Mouse (Mus musculus): ENCODE results near the gene Cox8b. TPM values are rescaled to one million over a fixed set of nuclear protein-coding genes. Genes with fewer than 3 reads are reported as not detected.
A peak's percentile ranks its signal among the peaks of the same experiment; 100 is the strongest.

The Cox8b gene
- 8,049 and 8,538 TPM in 2 replicates for polyA plus RNA-seq (2012; ENCODE audit: insufficient read depth, insufficient read length, missing spikeins)

DNA sequence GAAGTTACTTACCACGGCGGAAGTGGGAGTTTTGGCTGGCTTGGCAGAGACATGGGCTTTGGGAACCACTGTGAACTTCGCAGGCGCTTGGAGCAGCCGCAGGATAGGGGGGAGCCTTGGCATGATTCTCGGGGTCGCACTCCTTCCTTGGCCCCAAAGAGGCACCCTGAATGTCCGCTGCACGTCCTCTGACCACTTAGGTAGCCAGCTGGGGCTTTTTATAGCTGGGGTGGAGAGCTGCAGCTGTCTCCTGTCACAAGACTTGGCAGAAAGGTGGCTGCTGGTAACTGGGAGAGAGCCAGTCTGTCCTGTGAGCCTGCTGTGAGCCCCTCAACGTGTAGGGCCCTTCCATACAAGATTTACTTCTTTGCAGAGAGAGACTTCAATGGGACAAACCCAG, at the start of gene Cox8b:
Gene Cox8b (minus strand): TSS at position 227 of the 400 bp plus-strand sequence.
- Histone ChIP-seq H3K4me3 (ENCODE audit: insufficient read depth, low read depth, low read length) (peak within 1 kb of the TSS; percentile 70), H3K4me1 (ENCODE audit: control insufficient read depth, insufficient read depth, insufficient read length, low read length) (peaks cover 13% of the 10 kb centered on the region), H3K27ac (replicated peaks; ENCODE audit: low read depth, low read length) (peak within 1 kb of the TSS; percentile 93)

DNA sequence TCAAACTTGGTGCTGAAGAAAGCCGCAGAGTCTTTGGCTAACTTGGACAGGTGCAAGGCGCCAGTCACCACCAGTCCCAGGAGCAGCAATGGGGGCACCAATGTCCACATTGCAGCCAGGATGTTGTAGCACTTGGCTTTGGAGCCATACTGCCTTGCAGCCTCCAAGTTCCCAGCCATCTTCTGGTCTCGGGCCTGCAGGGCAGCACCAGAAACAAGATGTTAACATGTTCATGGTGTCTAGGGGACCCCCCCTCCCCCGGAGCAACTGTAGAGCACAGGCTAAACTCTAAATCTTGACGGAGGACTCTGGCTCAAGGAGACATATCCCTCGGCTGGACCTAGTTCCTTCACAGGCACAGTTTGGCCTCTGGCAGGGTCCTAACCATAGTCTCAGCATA, 49.0 kb upstream of the Cox8b start:
- H3K4me3 ChIP-seq (ENCODE audit: insufficient read depth, low read depth, low read length), result no peak overlapping the region
- no peak overlapping the region for H3K27ac ChIP-seq (replicated peaks; ENCODE audit: low read depth, low read length)
- peaks cover 37% of the 10 kb centered on the region for H3K4me1 ChIP-seq (ENCODE audit: control insufficient read depth, insufficient read depth, insufficient read length, low read length)

DNA sequence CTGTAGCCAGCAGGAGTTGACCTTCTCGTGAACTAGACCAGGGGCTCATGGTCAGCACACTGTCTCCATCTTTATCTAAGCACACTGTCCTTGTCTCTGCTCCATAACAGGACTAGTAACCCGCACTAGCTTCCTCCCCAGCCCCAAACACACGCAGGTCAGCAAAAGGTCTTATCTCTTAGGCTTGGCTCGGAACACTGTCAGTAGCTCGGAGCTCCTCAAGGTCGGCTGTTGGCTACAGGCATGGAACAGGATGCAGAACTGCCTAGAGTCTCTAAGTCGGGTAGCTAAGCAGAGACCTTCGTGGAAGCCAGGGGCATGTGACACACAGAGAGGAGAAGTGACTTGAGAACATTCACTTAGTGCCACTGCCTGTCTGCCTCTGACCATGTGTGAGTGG, 47.9 kb upstream of the Cox8b start:
- Histone ChIP-seq H3K4me3 (ENCODE audit: insufficient read depth, low read depth, low read length) (no peak overlapping the region), H3K27ac (replicated peaks; ENCODE audit: low read depth, low read length) (0 out of 2 replicates have a peak overlapping the region, but pooled peaks have one; percentile 12), H3K4me1 (ENCODE audit: control insufficient read depth, insufficient read depth, insufficient read length, low read length) (peaks cover 37% of the 10 kb centered on the region)

DNA sequence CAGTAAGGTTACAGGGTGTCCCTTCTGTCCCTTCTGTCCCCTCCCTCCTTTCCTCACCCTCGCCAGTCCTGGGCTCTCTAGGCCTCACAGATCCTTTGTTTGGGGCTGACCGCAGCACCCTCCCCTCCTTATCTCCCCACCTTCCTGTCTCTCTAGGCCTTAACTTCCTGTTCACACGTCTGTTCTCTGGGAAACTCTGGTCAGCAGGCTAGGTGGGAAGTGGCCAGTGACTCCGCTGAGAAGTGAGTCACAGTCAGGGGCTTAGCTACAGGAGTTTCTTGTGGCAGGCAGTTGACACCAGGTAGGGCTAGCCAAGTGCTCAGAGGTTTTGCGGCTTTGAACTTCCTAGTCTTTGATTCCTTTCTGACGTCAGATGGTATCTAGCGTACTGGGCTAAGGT, 46.7 kb upstream of the Cox8b start:
- Histone ChIP-seq H3K4me1 (ENCODE audit: control insufficient read depth, insufficient read depth, insufficient read length, low read length) (peaks cover 43% of the 10 kb centered on the region), H3K27ac (replicated peaks; ENCODE audit: low read depth, low read length) (peak overlapping the region; percentile 56), H3K4me3 (ENCODE audit: insufficient read depth, low read depth, low read length) (no peak overlapping the region)

DNA sequence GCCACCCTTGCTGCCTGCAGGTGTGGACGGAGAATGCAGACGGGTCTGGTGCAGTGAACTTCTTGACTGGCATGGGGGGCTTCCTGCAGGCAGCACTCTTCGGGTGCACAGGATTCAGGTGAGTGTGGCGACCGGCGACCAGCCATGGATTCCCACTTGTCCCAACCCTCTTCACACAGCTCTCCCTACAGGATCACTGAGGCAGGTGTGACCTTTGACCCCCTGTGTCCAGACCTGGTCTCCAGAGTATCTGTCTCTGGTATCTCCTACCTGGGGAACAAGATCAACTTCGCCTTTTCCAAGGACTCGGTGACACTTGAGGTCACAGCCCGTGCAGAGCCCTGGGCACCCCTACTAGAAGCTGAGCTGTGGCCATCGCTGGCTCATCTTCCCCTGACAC, 46.1 kb upstream of the Cox8b start:
- Histone ChIP-seq H3K27ac (replicated peaks; ENCODE audit: low read depth, low read length) (peak overlapping the region; percentile 56), H3K4me3 (ENCODE audit: insufficient read depth, low read depth, low read length) (no peak overlapping the region), H3K4me1 (ENCODE audit: control insufficient read depth, insufficient read depth, insufficient read length, low read length) (peaks cover 40% of the 10 kb centered on the region)

DNA sequence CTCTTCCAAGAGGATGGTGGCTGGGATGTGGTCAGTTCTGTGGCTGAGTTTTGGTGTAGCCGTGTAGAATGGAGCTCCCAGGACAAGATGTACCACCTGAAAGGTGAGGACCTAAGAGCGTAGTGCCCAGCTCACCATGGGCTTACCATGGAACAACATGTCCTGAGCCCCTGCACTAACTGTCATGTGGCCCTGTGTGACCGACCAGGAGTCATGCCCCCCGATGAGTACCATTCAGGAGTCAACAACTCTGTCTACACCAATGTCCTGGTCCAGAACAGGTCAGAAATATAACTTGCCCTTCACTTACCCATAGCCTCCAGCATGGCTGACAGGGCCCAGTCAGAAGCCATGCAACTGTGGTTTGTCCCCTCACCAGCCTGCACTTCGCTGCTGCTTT, 45.0 kb upstream of the Cox8b start:
- Histone ChIP-seq H3K4me3 (ENCODE audit: insufficient read depth, low read depth, low read length) (no peak overlapping the region), H3K4me1 (ENCODE audit: control insufficient read depth, insufficient read depth, insufficient read length, low read length) (peaks cover 31% of the 10 kb centered on the region), H3K27ac (replicated peaks; ENCODE audit: low read depth, low read length) (no peak overlapping the region)

DNA sequence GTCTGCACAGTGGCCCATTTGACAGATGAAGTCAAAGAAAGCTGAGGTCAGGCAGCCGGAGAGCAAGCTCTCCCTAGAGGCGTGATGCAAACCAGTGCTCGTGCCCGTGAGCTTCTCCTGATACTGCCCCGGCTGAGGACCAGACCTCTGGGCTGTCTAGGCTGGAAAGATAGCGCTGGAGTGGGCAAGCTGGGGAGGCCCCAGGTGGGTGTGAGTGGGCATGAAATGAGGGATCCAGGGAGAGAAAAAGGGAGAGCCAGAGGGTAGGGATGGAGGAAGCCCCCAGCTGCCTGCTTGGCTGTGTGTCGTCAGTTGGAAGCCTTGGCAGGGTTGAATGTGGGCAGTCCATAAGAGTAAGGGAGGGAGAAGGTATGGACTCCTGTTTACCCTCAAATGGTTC, 44.0 kb upstream of the Cox8b start:
- no peak overlapping the region for H3K27ac ChIP-seq (replicated peaks; ENCODE audit: low read depth, low read length)
- H3K4me3 ChIP-seq (ENCODE audit: insufficient read depth, low read depth, low read length), result no peak overlapping the region
- peaks cover 27% of the 10 kb centered on the region for H3K4me1 ChIP-seq (ENCODE audit: control insufficient read depth, insufficient read depth, insufficient read length, low read length)

DNA sequence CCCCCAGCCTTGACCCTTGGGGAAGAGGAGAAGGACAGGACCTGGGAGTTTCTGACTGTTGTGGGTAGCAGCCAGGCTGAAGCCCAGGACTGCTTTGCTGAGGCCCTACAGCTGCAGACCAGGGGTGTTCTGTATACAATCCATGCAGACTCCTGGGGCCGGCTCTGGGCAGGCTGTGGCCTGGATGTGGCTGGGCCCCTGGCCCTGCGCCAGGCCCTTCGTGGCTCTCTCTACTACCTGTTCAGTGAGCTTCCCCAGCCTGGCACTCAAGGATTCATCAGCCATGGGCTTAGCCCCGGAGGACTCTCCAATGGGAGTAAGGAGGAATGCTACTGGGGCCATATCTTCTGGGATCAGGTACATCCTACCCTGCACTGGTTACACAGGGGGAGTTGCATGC, 43.1 kb upstream of the Cox8b start:
- H3K27ac ChIP-seq (replicated peaks; ENCODE audit: low read depth, low read length), result 0 out of 2 replicates have a peak overlapping the region, but pooled peaks have one; percentile 99
- no peak overlapping the region for H3K4me3 ChIP-seq (ENCODE audit: insufficient read depth, low read depth, low read length)
- peaks cover 27% of the 10 kb centered on the region for H3K4me1 ChIP-seq (ENCODE audit: control insufficient read depth, insufficient read depth, insufficient read length, low read length)

DNA sequence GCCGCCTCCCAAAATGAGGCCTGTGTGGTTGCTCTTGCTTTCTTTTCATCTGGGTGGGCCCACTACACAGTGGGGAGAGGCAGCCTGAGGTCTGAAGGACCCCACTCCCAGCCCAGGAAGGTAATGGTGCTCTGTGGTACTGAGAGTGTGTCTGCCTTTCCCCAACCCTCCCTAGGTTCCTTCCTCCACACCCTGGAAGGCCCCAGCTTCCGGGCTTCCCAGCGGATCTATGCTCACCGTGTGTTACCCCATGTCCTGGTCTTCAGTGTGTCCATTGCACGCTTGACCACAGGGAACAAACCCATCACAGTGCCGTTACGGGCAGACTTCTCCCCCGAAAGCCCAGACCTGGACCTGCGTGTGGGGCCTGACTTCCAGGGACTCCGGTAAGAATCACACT, 42.6 kb upstream of the Cox8b start:
- peak overlapping the region; percentile 2; the same call in 1 of the 2 replicates for H3K4me3 ChIP-seq (ENCODE audit: insufficient read depth, low read depth, low read length)
- peaks cover 27% of the 10 kb centered on the region for H3K4me1 ChIP-seq (ENCODE audit: control insufficient read depth, insufficient read depth, insufficient read length, low read length)
- peak overlapping the region; percentile 99 for H3K27ac ChIP-seq (replicated peaks; ENCODE audit: low read depth, low read length)

DNA sequence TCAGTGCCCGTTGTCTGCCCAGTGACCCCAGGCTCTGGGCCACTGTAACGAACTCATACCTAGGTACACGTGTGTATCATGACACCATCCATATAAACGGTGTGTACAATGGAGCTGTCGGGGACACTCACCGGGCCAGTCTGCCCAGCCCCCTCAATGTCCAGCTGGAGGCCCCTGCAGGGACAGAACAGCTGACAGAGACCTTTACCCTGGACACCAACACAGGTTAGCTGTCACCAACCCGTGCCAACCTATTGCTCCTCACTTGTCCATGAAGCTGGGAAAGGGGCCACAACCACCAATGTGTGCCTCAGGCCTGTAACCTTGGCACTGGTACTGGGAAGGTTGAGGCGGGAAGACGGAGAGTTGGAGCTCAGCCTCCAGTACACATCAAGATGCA, 42.1 kb upstream of the Cox8b start:
- Histone ChIP-seq H3K27ac (replicated peaks; ENCODE audit: low read depth, low read length) (peak overlapping the region; percentile 99), H3K4me1 (ENCODE audit: control insufficient read depth, insufficient read depth, insufficient read length, low read length) (peaks cover 26% of the 10 kb centered on the region), H3K4me3 (ENCODE audit: insufficient read depth, low read depth, low read length) (peak overlapping the region; percentile 94)

DNA sequence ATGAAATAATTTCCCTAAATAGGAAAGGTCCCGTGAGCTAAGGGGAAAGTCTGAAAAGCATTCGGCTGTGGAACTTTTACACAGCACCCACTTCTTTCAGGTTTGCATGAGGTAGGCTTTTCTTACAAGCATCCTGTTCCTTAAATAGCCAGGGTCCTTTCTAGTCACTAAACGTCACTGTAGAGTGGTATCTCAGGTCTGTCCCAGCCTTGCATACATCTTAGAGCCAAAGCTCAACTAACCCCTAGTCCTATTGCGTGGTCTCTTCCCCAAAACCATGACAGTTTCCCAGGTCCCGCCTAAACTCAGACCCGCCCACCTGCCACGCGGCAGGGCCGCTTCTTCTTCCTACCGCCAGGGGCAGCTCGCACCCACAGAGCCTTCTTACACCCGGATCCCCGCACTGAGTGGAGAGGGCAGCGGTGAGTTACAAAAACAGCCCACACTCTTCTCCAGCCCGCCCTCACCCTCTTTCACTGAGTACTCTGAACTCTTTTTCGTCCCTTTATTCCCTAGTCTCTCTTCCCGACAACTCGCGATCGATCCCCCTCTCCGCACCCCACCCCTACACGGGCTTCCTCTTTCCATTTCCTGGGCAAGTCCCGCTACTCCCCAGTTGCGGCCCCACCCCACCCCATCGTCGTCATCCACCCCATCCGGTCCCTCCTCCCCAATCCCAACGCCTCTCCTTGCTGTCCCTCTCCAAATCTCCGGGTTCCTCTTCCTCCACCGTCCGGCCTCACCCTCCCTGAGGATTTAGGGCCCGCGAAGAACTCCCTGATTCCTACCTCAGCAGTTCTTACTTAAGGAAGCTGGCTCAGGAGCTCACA, 41.2 kb upstream of the Cox8b start, which contains the start of gene Pgghg:
Gene Pgghg (plus strand): TSS at position 170 of the 830 bp plus-strand sequence.
- Histone ChIP-seq H3K27ac (replicated peaks; ENCODE audit: low read depth, low read length) (peak within 1 kb of the TSS; percentile 100), H3K4me1 (ENCODE audit: control insufficient read depth, insufficient read depth, insufficient read length, low read length) (peaks cover 17% of the 10 kb centered on the region), H3K4me3 (ENCODE audit: insufficient read depth, low read depth, low read length) (peak within 1 kb of the TSS; percentile 94)

DNA sequence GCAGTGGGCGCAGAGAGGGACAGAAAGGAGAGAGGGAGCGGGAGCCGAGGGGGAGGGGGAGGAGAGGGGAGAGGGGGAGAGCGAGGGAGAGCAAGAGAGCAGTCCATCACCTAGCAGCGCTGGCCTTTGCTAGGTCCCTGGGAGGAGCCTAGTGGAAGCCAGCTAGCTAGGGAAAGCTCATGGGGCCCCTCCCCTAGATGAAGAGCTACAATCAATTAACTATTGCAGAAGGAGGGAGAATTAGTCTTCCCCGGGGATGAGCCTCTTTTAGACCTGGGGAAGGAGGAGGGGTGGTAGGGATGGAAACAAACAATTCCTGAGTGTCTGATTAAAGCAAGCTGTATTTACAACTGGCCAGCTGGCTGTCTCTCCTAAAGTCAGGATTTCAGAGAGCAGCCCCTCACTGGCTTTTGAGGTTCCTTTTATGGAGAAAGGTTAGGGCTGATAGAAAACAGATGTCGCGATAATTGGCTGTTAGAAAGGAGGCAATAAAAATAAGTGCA, 39.5 kb upstream of the Cox8b start:
- H3K4me3 ChIP-seq (ENCODE audit: insufficient read depth, low read depth, low read length), result no peak overlapping the region
- H3K4me1 ChIP-seq (ENCODE audit: control insufficient read depth, insufficient read depth, insufficient read length, low read length), result peaks cover 12% of the 10 kb centered on the region; the same call in 1 of the 2 replicates
- no peak overlapping the region for H3K27ac ChIP-seq (replicated peaks; ENCODE audit: low read depth, low read length)

DNA sequence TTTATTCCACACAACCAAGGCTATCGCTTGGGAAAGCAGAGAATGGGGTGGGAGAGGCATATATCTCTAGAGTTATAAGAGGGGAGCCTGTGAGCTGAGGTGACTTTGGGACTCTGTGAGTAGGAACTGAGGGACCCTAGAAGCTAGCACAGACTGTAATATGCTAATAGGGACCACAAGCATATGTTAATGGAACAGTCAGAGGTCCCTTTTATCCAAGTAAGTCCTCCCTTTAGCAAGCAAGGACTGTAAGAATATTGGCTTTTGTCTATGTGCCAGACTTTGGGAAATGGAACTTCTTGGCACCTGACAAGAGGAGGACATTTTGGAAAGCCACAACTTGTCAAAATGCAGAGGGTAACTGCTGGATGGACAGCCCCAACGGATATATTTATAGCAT, 38.6 kb upstream of the Cox8b start:
- Histone ChIP-seq H3K4me1 (ENCODE audit: control insufficient read depth, insufficient read depth, insufficient read length, low read length) (peaks cover 12% of the 10 kb centered on the region; the same call in 1 of the 2 replicates), H3K27ac (replicated peaks; ENCODE audit: low read depth, low read length) (no peak overlapping the region), H3K4me3 (ENCODE audit: insufficient read depth, low read depth, low read length) (no peak overlapping the region)

DNA sequence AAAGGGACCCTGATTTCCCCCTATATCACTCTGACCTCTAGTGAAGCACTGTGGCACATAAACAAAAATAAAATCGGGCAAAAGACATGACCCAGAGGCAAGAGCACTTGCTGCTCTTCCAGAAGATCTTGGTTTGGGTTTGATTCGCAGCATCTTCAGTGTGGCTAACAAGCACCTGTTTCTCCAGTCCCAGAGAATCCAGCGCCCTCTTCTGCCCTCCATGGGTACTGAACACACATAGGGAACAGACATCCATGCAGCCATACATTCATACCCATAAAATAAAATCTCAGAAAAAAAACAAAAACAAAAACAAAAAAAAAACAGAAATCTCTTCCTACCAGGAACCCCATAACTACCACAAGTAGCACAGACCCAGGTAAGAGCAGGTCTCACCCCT, 38.2 kb upstream of the Cox8b start:
- no peak overlapping the region for H3K27ac ChIP-seq (replicated peaks; ENCODE audit: low read depth, low read length)

DNA sequence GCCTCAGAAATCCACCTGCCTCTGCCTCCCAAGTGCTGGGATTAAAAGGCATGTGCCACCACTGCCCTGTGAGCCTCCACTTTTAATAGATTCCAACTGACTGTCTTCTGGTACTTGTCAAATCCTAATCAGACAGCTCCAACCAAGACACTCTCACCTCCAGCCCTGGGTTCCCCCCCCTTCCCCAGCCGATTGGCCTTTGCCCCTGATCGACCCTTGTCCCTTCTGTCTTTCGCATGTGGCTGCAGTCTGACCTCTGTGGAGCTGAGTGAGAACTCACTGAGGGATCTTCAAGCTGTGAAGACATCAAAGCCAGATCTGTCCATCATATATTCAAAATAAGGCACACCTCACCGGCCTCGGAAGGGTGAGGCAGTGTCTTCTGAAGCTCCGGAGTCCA, 26.9 kb upstream of the Cox8b start:
- H3K4me1 ChIP-seq (ENCODE audit: control insufficient read depth, insufficient read depth, insufficient read length, low read length), result no peaks in the 10 kb centered on the region
- H3K4me3 ChIP-seq (ENCODE audit: insufficient read depth, low read depth, low read length), result no peak overlapping the region
- H3K27ac ChIP-seq (replicated peaks; ENCODE audit: low read depth, low read length), result no peak overlapping the region

More for the DNA sequence above, 38.2 kb upstream of the Cox8b start:
- H3K4me3 ChIP-seq (ENCODE audit: insufficient read depth, low read depth, low read length), result no peak overlapping the region
- H3K4me1 ChIP-seq (ENCODE audit: control insufficient read depth, insufficient read depth, insufficient read length, low read length), result peaks cover 12% of the 10 kb centered on the region; the same call in 1 of the 2 replicates
